Mouse (Mus musculus): Measurements from ENCODE around the gene Cacul1.

GRCm38 (mm10) chr19:60524678-60525077 is 56.1 kb downstream of the Cacul1 start:
- no peak for TF ChIP-seq POLR2A (IDR thresholded peaks at IDR 0.05; ENCODE audit: borderline replicate concordance, insufficient read depth, low read length)
- TF ChIP-seq CTCF (IDR thresholded peaks at IDR 0.05; ENCODE audit: borderline replicate concordance, insufficient read depth, low read depth, low read length), result no peak
